Mouse (Mus musculus) adrenal gland, postnatal 25 days (tissue): ENCODE results near the gene Akr1c12. TPM values are rescaled to one million over a fixed set of nuclear protein-coding genes. Genes with fewer than 3 reads are reported as not detected.
A peak's percentile ranks its signal among the peaks of the same experiment; 100 is the strongest.
"Not testable (repeated sequence)": the region's sequence is repeated elsewhere in the genome, so short reads cannot be mapped to it uniquely, and the experiment has no call there.

ENCODE experiments used
- DNase-seq: peaks from one replicate; pipeline ENCODE4 v3.0.0; 2021; ENCODE audit warnings: mixed read lengths
- long read RNA-seq: library from polyadenylated mRNA; stranded (forward); transcript quantifications from one replicate; pipeline ENCODE4 v2.0.0, GENCODE M21; 2021
- total RNA-seq: library from RNA; stranded (reverse); gene quantifications from 2 replicates; pipeline ENCODE4 v1.2.3, GENCODE M21; 2021

Gene Akr1c12
- not detected in 2 replicates for total RNA-seq
- long read RNA-seq, transcript Akr1c12-201 (9 exons, 1,261 nt) = major isoform, 17 of 23 reads
- long read RNA-seq, partial matches to known transcripts = 5 of 23 reads
- long read RNA-seq, other reads (novel, unspliced or antisense) = 1 of 23 reads

DNA sequence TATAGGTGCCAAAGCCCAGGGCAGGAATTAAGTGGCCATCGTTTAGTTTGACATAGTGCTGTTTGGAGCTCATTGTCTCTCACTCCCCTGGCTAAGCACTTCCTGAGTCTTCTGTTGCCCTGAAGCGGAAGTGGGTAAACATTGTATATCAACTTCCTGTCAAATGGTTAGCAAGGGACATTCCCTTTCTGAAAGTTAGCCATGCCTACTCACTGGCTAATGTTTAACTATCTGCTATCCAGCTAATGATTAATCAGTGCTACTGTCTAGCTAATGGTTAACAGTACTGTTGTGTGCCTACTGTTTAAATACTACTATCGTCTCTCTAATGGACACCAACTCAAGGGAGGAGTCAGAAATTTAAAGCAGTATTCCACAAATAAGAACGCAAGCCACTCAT, at the start of gene Akr1c12:
Gene Akr1c12, minus strand, starts transcription at position 150 of the 400 bp plus-strand sequence.
- DNase-seq = no peak

DNA sequence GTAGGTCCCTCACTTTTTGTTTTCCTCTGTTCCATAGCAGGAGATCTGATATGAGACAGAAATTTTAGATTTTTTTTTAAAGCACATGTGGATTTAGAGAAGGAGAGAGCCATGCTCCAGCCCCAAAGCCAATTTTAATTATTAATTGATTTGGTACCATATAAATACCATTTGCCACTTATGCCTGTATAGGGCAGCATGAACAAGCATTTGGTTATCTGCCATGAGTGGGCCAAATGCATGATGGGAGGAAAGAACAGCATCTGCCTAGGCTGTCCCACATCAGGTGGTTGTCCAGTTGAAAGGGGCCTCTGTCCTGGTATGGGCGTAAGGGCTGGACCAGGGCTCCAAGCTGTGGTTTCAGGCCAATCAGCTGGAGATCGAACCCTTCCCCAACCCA, 39.5 kb upstream of the Akr1c12 start:
- no peak for DNase-seq

DNA sequence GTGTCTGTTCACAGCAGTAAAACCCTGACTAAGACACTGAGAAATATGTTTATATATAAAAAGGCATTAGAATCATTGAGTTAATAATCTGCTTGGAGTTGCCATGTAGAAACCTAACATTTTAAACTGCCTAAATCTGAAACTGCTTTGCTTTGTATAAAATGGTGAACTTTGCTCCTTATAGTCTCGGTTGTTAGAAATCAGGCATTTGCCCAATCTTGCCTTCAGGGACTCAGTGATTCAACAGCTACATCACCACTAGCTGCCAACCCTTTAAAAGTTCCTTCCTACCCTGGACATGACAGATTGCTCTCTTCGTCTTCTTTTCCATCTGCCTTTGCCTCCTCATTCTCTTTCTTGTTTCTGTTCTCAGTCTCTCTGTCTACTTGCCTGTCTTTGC, 34.7 kb upstream of the Akr1c12 start:
- DNase-seq = no peak

DNA sequence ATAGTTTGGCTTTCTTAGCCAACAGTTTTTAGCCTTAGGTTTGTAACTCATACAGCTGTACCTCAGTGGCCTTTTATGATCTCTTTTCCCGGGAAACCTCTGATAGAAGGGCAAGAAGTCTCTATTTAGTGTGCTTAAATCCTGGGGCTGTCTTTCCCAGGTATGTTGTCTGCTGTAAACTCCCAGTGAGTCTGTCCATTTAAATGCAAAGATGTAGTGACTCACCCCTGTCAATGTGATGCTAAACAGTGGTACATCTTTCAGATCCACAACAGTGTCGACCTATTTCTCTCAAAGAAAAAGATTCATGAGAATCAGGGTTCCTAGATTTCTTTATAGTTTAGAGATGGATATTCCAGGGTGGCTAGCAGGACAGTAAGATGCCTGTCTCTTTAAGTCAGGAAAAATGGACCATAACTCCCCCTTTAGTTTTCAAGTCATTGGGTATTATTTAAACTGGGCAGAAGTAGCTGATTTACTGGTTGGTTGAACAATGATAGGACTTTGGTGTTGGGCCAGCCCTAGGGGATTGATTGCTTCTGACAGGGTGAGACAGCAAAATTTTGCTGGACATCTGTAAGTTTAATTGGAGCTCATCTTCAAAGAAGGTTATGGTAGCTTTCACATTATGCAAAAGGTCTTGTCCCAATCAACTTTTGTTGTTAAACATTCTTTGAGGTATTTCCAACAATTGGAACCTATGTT, 25.8 kb upstream of the Akr1c12 start:
- no peak for DNase-seq

DNA sequence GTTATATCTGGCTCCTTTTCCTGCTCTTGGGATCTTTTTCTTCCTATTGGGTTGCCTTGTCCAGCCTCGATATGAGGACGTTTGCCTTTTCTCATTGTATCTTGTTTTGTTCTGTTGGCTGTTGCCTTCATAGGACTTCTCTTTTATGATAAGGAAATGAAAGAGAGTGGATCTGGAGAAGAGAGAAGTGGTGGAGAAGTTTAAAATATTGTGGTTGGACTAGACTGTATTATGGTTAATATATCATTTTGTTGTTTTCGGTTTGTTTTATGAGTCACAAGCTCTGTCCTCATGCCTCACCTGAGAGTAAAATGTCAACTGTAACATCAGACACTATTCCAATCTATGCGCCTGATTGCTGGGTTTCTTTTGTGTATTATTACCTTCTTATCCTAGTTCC, 17.8 kb upstream of the Akr1c12 start:
- no peak for DNase-seq

DNA sequence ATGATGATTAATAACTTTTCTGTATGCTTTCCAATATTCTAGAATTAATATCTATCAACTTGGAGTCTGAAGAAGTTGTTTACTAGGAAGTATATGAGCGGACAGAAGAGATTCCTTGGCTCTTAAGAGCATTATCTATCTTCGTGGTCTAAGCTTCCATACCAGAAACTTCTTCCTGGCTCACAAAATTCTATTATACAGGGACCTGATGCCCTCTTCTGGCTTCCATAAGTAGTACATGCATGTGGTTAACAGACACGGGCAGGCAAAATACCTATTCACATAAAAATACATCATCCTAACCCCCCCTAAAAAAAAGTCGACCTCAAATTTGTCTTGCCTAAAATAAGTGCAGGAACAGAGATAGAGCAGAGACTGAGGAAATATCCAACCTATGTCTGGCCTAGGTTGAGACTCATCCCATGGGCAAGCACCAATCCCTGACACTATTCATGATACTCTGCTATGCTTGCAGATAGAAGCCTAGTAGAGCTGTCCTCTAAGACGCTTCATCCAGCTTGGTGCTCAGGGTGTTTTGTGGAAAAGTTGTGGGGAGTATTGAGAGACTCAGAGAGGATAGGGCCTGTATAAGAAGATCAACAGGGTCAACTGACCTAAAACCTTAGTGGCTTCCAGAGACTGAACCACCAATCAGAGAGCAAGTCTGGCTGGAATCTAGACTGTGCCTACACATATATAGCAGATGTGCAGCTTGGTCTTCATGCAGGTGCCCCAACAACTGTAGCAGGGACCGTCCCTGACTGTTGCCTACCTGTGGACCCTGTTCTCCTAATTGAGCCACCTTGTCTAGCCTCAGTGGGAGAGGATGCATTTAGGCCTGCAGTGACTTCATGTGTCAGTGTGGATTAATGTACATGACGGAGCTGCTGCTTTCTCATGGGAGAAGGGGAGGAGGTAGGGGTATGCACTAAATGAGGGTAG, 2.5 kb upstream of the Akr1c12 start:
- DNase-seq = no peak

DNA sequence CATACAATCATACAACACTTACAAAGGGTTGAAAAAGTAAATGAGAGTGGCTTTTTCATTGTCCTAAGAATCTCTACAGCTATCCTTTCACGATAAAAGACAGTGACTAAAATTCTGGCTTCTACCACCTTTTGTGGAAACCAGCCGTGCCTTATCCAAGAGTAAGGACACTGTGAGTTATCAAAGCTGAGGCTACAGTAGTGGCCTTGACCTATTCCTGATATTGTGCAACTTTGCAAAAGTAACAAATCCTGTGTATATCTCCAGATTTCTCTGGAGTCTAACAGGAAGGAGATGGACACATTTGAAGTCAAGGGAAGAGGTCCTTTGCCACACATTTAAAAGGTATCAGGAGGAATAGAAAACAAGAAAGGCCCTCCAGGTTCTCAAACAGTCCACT, 1.7 kb downstream of the Akr1c12 start:
- no peak for DNase-seq

DNA sequence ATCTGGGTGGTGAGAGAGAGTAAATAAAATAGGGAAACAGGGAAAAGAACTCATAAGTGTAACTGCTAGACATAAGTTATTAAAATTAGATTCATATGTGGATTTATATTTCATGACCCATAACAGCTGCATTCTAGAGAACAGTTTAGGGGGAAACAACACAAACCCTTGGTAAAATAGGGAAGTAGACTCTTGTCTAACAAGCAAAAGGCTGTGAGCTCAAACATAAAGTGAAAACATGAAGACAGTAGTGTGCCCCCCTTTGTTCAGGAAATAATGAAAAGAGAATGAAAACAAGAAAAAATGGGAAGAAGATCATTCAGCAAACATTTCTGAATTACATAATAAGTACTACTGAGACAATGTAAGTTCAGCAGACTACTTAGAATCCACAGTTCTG, 8.4 kb downstream of the Akr1c12 start:
- no peak for DNase-seq

DNA sequence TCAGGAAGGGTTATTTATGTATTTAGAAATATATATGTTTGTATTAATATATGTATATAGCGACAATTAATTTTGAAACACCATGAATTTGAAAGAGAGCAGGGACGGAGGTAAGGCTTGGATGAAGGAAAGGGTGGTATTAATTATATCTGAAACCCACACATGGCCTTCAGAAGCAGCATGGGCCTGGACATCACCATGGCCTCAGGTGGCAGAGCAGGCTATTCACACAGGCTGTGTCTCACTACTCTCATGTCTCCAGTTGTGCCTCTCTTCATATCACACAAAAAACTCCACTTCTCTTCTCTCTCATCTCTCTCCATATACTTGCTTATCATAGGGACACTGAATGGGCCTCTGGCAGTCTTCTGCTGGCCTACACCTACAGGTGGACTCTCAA, 13.8 kb downstream of the Akr1c12 start:
- DNase-seq = not testable (repeated sequence)

DNA sequence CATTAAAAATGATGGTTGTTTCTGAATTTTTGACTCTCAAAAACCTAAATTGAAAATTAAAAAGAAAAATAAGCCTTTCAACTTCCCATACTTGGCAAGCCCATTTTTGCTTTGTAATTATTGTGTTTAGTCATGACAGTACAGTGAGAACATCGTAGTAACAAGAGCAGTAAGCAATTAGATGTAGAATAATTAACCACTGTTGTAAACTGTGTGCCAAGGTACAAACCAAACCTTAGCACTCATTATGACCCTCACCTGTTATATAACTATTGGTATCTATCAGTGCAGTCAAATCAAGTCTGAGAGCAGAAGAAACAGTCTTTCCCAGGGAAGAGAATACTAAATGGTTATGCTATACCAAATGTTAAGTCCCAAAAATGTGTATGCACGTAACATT, 14.2 kb downstream of the Akr1c12 start:
- DNase-seq = no peak

DNA sequence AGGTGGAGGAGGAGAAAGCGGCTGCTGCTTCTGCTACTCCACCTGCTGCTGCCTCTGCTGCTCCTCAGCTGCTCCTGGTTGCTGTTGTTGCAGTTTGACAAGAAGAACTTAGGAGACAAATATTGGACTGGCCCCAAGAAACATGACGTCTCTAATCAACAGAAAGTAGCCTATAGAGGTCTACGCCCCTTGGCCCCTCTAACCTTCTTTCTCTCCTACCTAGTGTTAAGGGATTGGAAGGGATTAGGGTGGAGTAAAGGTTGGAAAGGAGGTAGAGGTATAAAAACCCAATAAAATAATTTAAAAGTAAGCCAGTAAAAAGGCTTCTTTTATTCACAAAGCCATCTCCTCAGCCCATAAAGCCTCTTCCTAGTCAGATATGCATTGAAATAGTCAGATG, 14.6 kb downstream of the Akr1c12 start:
- no peak for DNase-seq

DNA sequence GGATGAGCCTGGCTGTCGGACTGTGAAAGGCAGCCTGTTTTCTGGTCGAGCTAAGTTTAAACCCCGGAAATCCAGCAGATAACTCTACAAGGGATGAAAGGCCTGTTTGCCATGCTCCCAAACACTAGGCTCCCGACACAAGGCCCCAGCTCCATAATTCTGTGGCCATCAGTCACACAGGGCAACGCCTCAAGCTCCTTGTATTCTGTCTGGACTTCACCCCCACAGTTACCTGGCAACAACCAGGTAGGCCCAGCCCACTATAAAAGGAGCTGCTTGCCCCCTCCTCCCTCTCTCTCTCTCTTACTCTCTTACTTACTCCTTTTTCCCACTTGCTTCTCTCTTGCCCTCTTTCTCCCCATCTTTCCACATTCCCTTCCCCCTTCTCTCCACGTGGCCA, 21.9 kb downstream of the Akr1c12 start:
- no peak for DNase-seq

DNA sequence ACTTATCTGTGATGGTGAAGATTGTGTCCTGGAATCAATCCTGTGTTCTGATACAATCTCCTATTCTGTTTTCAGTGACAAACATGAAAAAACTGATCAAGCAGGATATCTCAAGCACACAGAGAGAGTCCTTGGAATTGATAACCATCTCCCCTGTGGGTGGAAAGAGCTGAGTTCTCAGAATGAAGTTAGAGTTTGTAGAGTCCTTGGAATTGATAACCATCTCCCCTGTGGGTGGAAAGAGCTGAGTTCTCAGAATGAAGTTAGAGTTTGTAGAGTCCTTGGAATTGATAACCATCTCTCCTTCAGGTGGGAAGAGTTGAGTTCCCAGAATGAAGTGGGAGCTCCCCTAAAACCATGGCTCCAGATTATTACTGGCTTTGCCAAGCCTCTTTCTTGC, 22.3 kb downstream of the Akr1c12 start:
- DNase-seq = not testable (repeated sequence)

DNA sequence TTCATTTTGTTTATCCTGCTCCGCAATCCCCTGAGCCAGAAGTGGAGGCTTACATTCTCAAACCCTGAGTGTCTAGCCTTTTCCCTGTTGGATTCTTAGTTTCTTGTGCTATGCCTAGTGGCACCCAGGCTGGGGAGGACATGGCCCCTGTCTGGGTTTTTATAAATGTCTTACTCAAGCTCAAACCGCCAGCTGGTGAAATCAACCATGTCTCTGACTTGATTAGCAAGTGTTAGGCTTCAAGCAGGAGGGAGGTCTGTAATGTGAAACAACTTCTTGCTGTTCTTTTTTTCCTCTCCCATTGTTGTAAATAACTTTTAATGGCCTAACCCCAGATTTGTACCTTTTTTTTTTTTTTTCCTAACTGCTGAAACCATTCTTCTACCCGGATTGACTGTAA, 29.9 kb downstream of the Akr1c12 start:
- no peak for DNase-seq

DNA sequence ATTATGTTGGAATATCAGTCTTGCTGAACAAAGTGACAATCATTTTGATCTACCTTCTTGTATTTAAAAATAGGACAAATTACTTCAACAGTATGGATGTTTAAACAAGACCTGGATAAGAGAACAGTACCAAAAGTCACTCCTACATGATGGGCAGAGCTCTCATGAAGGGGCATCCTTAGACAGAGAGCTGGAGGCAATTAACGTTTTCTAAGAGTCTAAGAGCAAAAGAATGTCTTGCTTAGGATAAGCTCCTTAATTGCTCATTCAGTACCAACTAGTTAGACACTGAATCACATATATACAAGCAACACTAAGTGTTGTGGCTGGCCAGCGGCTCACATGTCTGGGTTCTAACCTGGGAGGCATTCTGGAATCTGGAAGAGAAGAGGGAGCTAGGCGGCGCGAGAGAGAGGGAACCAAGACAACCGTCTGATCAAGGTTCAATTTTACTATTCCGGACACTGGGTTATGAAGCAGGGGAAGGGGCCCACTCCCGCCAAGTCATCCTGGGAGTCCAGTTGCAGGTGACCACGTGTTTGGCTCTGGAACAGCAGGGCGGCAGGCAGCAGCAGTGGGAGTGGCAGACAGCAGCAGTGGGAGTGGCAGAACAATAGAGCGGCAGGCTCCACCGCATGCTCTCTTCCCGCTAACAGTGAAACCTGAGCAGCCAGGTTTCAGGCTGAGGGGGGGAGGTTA, 34.2 kb downstream of the Akr1c12 start:
- peak; percentile 20 for DNase-seq

DNA sequence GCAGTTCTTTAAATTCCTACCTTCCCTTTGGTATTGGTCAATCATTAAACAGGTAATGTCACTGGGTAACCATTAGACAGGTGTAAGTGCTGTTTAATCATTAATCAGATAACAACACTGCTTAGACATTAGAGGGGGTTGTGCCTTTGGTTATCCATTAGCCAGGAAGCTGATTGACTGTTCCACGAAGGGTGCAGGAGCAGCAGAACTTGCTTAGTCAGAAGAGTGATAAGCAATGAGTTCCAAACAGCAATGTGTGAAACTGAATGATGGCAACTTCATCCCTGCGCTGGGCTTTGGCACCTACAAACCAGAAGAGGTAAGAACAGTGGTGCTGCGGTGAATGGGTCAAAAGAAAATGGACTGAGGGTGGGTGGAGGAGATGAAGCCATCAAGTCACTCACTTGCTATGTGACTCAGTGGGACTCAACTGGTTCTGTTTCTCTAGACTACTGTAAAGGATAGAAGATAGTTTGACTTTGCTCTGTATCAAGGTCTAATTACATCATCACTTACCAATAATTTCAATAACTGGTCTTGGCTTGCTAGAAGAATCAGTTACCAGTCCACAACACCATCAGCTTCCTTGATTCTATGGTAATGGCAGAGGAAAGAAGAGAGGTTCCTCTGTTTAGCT, 45.6 kb downstream of the Akr1c12 start:
- no peak for DNase-seq

DNA sequence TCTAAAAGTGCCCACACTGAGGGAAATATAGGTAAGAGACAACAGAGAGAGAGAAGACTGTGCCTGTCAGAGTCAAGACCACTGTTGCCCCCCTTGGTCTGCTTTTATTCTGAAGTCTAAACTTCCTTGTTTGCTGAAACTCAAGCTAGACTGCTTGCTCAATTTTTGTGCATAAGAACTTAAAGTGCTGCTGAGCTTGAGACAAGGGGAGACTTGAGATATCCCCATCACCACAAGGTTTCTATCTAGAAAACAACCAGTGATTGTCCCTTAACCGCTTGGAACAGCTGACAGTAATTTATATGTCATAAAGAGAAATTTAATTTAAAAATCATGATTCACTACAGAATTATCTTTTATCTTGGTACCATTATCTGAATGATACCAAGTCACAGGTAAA, 46.1 kb downstream of the Akr1c12 start:
- DNase-seq = no peak

DNA sequence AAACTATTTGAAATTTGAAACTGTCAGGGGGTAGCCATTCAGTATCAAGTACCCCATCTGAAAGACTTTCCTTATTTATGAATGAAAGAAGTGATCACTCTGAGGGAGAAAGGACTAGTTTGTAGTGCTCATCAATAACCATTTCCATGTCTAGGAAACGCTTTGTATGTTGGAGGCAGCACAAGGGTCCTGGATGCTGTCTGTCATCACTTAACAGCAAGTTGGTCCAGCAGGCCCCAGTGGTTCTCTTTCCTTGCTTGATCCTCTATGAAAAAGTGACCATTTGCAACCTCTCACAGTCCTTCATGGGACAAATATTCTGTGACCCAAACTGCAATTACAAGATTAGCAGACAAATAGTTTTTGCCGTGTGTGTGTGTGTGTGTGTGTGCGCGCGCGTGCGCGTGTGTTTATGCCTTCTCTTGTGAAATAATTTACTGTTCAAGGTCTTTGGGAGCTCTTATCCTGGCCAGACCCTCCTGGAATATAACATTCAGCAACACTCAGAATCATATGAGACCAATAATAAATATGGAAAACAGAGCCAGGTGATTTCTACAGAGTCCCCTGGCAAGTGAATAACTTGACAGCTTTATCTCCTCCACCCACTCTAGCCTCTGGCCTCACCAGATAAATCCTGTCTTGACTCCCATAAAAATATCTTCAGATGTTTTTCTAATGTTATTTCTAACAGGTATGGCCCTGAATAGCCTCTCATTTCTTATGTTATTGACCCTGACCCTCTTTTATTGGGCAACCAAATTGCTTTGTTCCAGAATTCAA, 48.2 kb downstream of the Akr1c12 start:
- no peak for DNase-seq

DNA sequence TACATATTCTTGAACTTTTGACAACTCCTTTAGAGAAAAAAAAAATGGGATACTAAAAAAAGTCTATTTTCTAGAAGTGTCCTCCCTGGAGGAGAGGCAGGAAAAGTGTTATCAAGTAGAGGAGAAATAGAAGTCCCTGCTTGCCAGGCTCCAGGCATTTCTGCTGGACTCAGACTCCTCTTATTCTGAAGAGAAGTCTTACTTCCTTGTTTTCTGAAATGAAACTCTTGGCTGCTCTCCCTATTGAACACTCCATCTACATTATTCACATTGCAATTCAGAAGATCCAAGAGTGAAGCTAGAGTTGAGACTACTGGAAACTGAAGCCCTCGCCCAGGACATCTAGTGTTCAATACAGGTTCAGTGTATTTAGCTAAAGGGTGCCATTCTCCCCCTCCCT, 50.8 kb downstream of the Akr1c12 start, which contains the start of gene Akr1c19:
Gene Akr1c19, plus strand, starts transcription at position 260 of the 400 bp plus-strand sequence.
- DNase-seq = no peak
